Mouse (Mus musculus) limb, embryonic 14.5 days (tissue): ENCODE measurements around the gene Gm45716. TPM values are rescaled to one million over a fixed set of nuclear protein-coding genes. Genes with fewer than 3 reads are reported as not detected.

ENCODE experiments used
- ATAC-seq: fragments of 200-750 bp; cut with Nextera tagmentation; 2 replicates; pipeline ENCODE4 v1.8.0; 2017; ENCODE audit warnings: low read depth, moderate number of reproducible peaks, moderate TSS enrichment; ENCODE audit not compliant: low FRiP score
- DNase-seq: peaks from one replicate; pipeline ENCODE4 v3.0.0-alpha.2; 2015; ENCODE audit warnings: low spot score
- H3K27ac ChIP-seq: fragments of 300-500 bp; sonication (generic); replicated peaks from 2 replicates; pipeline ENCODE4 v1.5.1; 2014; ENCODE audit warnings: low read depth, mild to moderate bottlenecking, low read length, moderate library complexity, mixed read lengths
- H3K27me3 ChIP-seq: fragments of 300-500 bp; sonication (generic); 2 replicates; pipeline ENCODE4 v1.6.1; 2014; ENCODE audit warnings: low read length, mixed read lengths; ENCODE audit not compliant: control insufficient read depth, insufficient read depth
- H3K36me3 ChIP-seq: fragments of 300-500 bp; sonication (generic); 2 replicates; pipeline ENCODE4 v1.6.1; 2014; ENCODE audit warnings: mild to moderate bottlenecking, low read length, moderate library complexity, mixed read lengths; ENCODE audit not compliant: control insufficient read depth, insufficient read depth
- H3K4me1 ChIP-seq: fragments of 300-500 bp; sonication (generic); 2 replicates; pipeline ENCODE4 v1.6.1; 2014; ENCODE audit warnings: antibody characterized with exemption, low read length, mixed read lengths; ENCODE audit not compliant: control insufficient read depth, insufficient read depth
- H3K4me2 ChIP-seq: fragments of 300-500 bp; sonication (generic); replicated peaks from 2 replicates; pipeline ENCODE4 v1.6.1; 2014; ENCODE audit warnings: low read depth, mild to moderate bottlenecking, low read length, moderate library complexity; ENCODE audit not compliant: severe bottlenecking
- H3K4me3 ChIP-seq: fragments of 300-500 bp; sonication (generic); replicated peaks from 2 replicates; pipeline ENCODE4 v1.5.1; 2014; ENCODE audit warnings: low read length
- H3K9ac ChIP-seq: fragments of 300-500 bp; sonication (generic); 2 replicates; pipeline ENCODE4 v1.6.1; 2014; ENCODE audit warnings: mild to moderate bottlenecking, low read depth, low read length, moderate library complexity; ENCODE audit not compliant: severe bottlenecking
- H3K9me3 ChIP-seq: fragments of 300-500 bp; sonication (generic); 2 replicates; pipeline ENCODE4 v1.6.1; 2016; ENCODE audit warnings: low read length; ENCODE audit not compliant: control insufficient read depth
- POLR2A ChIP-seq: fragments of 200-500 bp; IDR thresholded peaks from 2 replicates; pipeline ENCODE4 v1.8.0; 2012; ENCODE audit warnings: inconsistent platforms, mild to moderate bottlenecking, moderate library complexity, borderline replicate concordance; ENCODE audit not compliant: insufficient read depth, insufficient read length; ENCODE audit errors: extremely low read depth
- WGBS: fragments of 180-500 bp; shearing (Covaris S2); extraction: QIAGEN DNeasy Blood & Tissue Kit; methylation state at CpG from one replicate; pipeline ENCODE4 v1.1.7; 2014; 5-methylcytosine and 5-hydroxymethylcytosine counted together
- polyA plus RNA-seq, 2 experiments: library from polyadenylated mRNA; depleted of rRNA in 1 of 2; stranded (reverse) in 1 of 2; unstranded in 1 of 2; fragments of >200 nt; fragmentation: Nextera tagmentation in 1 of 2; extraction: Ambion mirVana in 1 of 2; gene quantifications; 2 replicates each; pipeline versions ENCODE4 v1.2.1 to v1.2.3; 2012 to 2014

Gene Gm45716
- polyA plus RNA-seq, 2 experiments = 4.2 to 7.7 TPM

DNA sequence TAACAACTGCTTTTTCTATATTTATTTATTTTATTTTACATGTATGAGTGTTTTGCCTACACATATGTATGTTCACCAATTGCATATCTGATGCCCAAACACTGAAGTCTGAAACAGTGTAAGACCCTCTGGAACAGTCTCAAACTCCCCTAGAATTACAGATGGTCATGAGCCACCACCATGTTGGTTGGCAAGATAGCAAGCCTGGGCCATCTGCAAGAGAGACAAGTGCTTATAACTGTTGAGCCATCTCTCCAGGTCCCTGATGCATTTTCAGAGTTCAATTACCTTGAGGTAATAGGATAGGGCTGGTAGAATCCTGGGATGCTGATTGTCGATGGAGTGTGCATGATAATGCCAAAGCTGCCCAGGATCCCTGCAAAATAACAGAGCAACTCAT is 7.5 kb downstream of the Gm45716 start:
- no peak for TF ChIP-seq POLR2A
- DNase-seq = no peak
- no peaks in the 10 kb centered on the region for H3K9me3 ChIP-seq
- H3K27ac ChIP-seq = no peak overlapping the region
- no peak overlapping the region for H3K4me3 ChIP-seq
- H3K27me3 ChIP-seq = no peaks in the 10 kb centered on the region
- no peak for ATAC-seq
- WGBS = 85% methylated on average over 1 of the region's 1 CpGs
- H3K36me3 ChIP-seq = no peaks in the 10 kb centered on the region
- H3K4me1 ChIP-seq = no peaks in the 10 kb centered on the region
- H3K4me2 ChIP-seq = no peak overlapping the region
- no peak overlapping the region for H3K9ac ChIP-seq

DNA sequence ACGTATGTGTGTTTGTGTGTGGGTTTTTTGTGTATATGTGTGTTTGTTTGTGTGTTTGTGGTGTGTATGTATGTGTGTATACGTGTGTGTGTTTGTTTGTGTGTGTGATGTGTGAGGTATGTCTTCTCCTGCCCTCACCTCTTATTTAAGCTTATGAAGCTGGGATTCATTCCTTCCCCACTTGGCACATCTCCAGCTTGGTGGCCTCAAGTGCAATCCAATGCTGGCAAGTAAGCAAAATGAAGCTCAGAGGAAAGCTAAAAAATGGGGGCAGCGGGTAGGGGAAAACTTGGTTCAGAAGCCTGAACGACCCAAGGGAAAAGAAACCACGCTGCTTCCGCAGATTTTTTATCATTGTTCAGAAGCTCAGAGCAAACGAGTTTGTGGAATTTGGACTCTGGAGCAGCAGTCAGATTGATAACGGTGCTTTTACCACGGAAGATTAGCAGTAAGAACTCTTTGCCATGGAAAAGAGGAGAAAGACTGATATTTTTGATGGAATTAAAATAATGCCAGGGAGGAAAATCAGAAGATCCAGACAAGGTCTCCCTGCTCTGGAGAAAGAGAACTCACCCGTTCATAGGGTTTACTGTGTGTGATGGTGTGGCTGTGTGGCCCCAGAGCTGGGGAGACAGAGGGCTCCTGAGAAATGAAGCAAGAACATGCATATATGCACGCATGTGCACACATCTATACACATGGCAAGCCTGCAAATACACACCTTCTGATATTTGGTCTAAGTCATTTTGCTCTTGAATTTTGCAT is 8.5 kb downstream of the Gm45716 start:
- H3K4me2 ChIP-seq = no peak overlapping the region
- no peak for DNase-seq
- no peaks in the 10 kb centered on the region for H3K9me3 ChIP-seq
- H3K9ac ChIP-seq = no peak overlapping the region
- no peak overlapping the region for H3K4me3 ChIP-seq
- H3K36me3 ChIP-seq = no peaks in the 10 kb centered on the region
- no peak for TF ChIP-seq POLR2A
- ATAC-seq = no peak
- WGBS = 72% methylated on average over 11 of the region's 11 CpGs
- H3K4me1 ChIP-seq = no peaks in the 10 kb centered on the region
- H3K27me3 ChIP-seq = no peaks in the 10 kb centered on the region
- no peak overlapping the region for H3K27ac ChIP-seq

DNA sequence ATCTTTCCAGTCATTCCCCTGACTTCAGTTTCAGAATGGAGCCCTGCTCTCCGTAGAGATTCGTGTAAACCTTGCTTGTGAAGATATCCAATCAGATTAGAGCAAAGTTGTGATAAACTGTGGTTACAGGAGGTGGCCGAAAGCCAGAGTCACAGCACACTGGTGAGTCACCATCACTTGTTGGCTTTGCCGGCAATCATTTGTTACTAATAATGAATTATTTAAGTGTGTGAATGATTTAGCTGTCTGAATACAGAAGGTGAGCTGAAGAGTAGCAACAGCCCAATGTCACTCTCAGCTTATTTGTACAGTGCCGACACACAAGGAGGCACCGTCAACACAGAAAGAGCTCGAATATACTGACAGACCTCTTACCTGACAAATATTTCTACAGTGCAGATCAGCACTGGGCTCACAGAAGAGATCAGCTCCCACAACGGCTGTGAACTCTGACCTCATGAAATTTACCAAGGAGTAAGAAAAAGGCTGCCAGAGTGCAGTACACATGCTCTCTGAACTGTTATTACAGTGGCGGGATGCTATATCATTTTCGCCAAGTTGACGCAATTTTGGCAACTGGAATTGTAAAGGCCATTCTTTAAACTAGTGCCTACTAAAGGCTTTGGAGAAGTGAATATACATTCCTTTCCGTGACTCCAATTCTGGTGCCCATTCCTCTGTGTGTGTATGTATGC is 9.2 kb downstream of the Gm45716 start:
- Histone ChIP-seq H3K4me1 (no peaks in the 10 kb centered on the region), H3K36me3 (no peaks in the 10 kb centered on the region), H3K4me3 (no peak overlapping the region), H3K27me3 (no peaks in the 10 kb centered on the region), H3K9me3 (no peaks in the 10 kb centered on the region), H3K9ac (no peak overlapping the region), H3K27ac (no peak overlapping the region), H3K4me2 (no peak overlapping the region)
- WGBS = 80% methylated on average over 12 of the region's 12 CpGs
- TF ChIP-seq POLR2A = no peak
- no peak for ATAC-seq
- DNase-seq = no peak

DNA sequence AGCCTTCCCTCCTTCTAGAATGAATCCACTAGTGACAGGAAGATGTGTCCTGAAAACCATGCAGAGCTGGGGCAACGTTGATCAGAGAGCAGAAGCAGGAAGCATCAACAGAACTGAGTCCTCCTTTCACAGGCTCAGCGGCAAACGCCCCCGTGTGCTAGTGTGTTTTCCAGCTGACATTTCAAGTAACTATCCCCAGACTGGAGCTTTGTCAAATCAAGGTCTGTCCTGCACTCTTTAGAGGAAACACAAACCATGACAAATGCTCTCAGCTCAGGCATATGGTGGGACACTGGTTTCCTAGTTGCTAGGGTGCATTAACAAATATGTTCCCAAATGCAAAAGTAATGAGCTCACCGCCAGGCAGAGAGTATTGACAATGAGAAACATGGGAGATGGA is 10.6 kb downstream of the Gm45716 start:
- DNase-seq (no peak), ATAC-seq (no peak)
- Histone ChIP-seq H3K4me3 (no peak overlapping the region), H3K36me3 (no peaks in the 10 kb centered on the region), H3K27me3 (no peaks in the 10 kb centered on the region), H3K4me2 (no peak overlapping the region), H3K4me1 (no peaks in the 10 kb centered on the region), H3K27ac (no peak overlapping the region), H3K9me3 (no peaks in the 10 kb centered on the region), H3K9ac (no peak overlapping the region)
- TF ChIP-seq POLR2A = no peak
- WGBS = 65% methylated on average over 5 of the region's 5 CpGs

DNA sequence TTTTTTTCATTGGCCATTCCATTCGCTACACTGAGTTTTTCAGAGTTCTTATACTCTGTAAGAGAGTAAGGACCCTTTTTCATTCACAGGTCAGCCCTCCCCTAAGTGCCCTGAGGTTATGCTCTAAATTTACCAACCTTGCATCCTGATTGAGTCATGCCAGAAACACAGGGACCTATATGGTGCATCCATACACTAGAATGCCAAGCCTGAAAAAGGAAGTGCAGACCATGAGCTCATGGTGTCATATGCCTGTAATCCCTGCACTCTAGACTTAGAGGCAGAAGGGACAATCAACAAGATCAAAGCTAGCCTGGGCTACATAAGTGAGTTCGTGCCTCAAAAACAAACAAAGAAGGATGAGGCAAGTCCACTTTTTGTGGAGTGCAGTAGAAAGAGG is 13.3 kb downstream of the Gm45716 start:
- H3K9me3 ChIP-seq = no peaks in the 10 kb centered on the region
- WGBS = 84% methylated on average over 2 of the region's 2 CpGs
- H3K27ac ChIP-seq = no peak overlapping the region
- H3K4me3 ChIP-seq = no peak overlapping the region
- H3K9ac ChIP-seq = no peak overlapping the region
- no peak overlapping the region for H3K4me2 ChIP-seq
- ATAC-seq (no peak), DNase-seq (no peak)
- H3K36me3 ChIP-seq = no peaks in the 10 kb centered on the region
- no peaks in the 10 kb centered on the region for H3K27me3 ChIP-seq
- TF ChIP-seq POLR2A = no peak
- no peaks in the 10 kb centered on the region for H3K4me1 ChIP-seq
